Mouse (Mus musculus) heart, postnatal 14 days (tissue): ENCODE data around the gene Ccdc73. TPM values are rescaled to one million over a fixed set of nuclear protein-coding genes. Genes with fewer than 3 reads are reported as not detected.

Experiments used
- total RNA-seq, 2 experiments: library from RNA; stranded (reverse); gene quantifications; 2 replicates each; pipeline ENCODE4 v1.2.3; 2021

The Ccdc73 gene
- total RNA-seq, 2 experiments from 2014 or later, result 3.2 to 4.9 TPM

Other genes starting within 250 kb of the Ccdc73 start
- gene Tcp11l1, start 155.6 kb upstream of the Ccdc73 start, total RNA-seq, result 1 to 10 TPM; 5.7 to 6.2 TPM
- gene Pin1rt1, start 151.4 kb upstream of the Ccdc73 start, total RNA-seq, result not detected
- gene Depdc7, start 124.9 kb upstream of the Ccdc73 start, total RNA-seq, result 1 to 10 TPM; 1.4 to 1.6 TPM
- gene Qser1, start 51.0 kb upstream of the Ccdc73 start, total RNA-seq, result 10 to 100 TPM; 23.4 to 25.1 TPM
- 1 to 10 TPM; 1.5 to 2.0 TPM for gene Prrg4, start 17.9 kb upstream of the Ccdc73 start, total RNA-seq
- gene Eif3m, start 149.3 kb downstream of the Ccdc73 start, total RNA-seq, result 100 to 1,000 TPM; 110 to 119 TPM
- not detected for gene Gm11060, start 224.2 kb downstream of the Ccdc73 start, total RNA-seq